Mouse (Mus musculus): ENCODE measurements at regions not wholly inside any gene's neighbourhood (a gene's known extent, or its start where the extent isn't known, plus 50 kb on each side); places are given as distances from the start of the nearest gene placed in this dataset.

GRCm38 (mm10) chr15:93711150-93711784 is 115.6 kb upstream of the Prickle1 start:
- no peaks in the 10 kb centered on the region for H3K36me3 ChIP-seq (ENCODE audit: control insufficient read depth, insufficient read depth, low read length, poor library complexity, severe bottlenecking)
- H3K4me1 ChIP-seq (ENCODE audit: control insufficient read depth, insufficient read depth, low read length), result no peaks in the 10 kb centered on the region
- H3K27ac ChIP-seq (ENCODE audit: insufficient read depth, low read length), result no peak overlapping the region
- no peaks in the 10 kb centered on the region for H3K9me3 ChIP-seq (replicated peaks; ENCODE audit: control insufficient read depth, insufficient read depth, low read length, poor library complexity, severe bottlenecking)
- H3K9ac ChIP-seq (ENCODE audit: low read depth, poor library complexity, severe bottlenecking), result no peak overlapping the region
- H3K27me3 ChIP-seq (ENCODE audit: control insufficient read depth, insufficient read depth, low read length, poor library complexity, severe bottlenecking), result no peaks in the 10 kb centered on the region; the same call in 1 of the 2 replicates
- TF ChIP-seq CTCF (IDR thresholded peaks at IDR 0.05; ENCODE audit: low read depth, low read length), result no peak
- TF ChIP-seq POLR2A (IDR thresholded peaks at IDR 0.05; ENCODE audit: insufficient read depth, low read length), result no peak
- TF ChIP-seq EP300 (IDR thresholded peaks at IDR 0.05; ENCODE audit: insufficient read depth, low read depth, low read length), result no peak
- H3K4me3 ChIP-seq (ENCODE audit: low read depth, low read length), result no peak overlapping the region

- Histone ChIP-seq H3K27ac (ENCODE audit: insufficient read depth, low read length) (no peak overlapping the region), H3K36me3 (ENCODE audit: control insufficient read depth, insufficient read depth, low read length, poor library complexity, severe bottlenecking) (no peaks in the 10 kb centered on the region), H3K4me1 (ENCODE audit: control insufficient read depth, insufficient read depth, low read length) (no peaks in the 10 kb centered on the region), H3K9ac (ENCODE audit: low read depth, poor library complexity, severe bottlenecking) (no peak overlapping the region), H3K4me3 (ENCODE audit: low read depth, low read length) (no peak overlapping the region), H3K27me3 (ENCODE audit: control insufficient read depth, insufficient read depth, low read length, poor library complexity, severe bottlenecking) (no peaks in the 10 kb centered on the region; the same call in 1 of the 2 replicates), H3K9me3 (replicated peaks; ENCODE audit: control insufficient read depth, insufficient read depth, low read length, poor library complexity, severe bottlenecking) (no peaks in the 10 kb centered on the region)
- no peak for TF ChIP-seq CTCF (IDR thresholded peaks at IDR 0.05; ENCODE audit: low read depth, low read length)
These were observed 114.9 kb upstream of the Prickle1 start for GRCm38 (mm10) chr15:93710493-93711149.

GRCm38 (mm10) chr15:93706366-93706930 is 110.8 kb upstream of the Prickle1 start:
- no peak overlapping the region for H3K27ac ChIP-seq (ENCODE audit: insufficient read depth, low read length)
- H3K9ac ChIP-seq (ENCODE audit: low read depth, poor library complexity, severe bottlenecking), result no peak overlapping the region
- no peaks in the 10 kb centered on the region for H3K27me3 ChIP-seq (ENCODE audit: control insufficient read depth, insufficient read depth, low read length, poor library complexity, severe bottlenecking)
- H3K36me3 ChIP-seq (ENCODE audit: control insufficient read depth, insufficient read depth, low read length, poor library complexity, severe bottlenecking), result no peaks in the 10 kb centered on the region
- H3K4me1 ChIP-seq (ENCODE audit: control insufficient read depth, insufficient read depth, low read length), result no peaks in the 10 kb centered on the region
- TF ChIP-seq EP300 (IDR thresholded peaks at IDR 0.05; ENCODE audit: insufficient read depth, low read depth, low read length), result no peak
- TF ChIP-seq POLR2A (IDR thresholded peaks at IDR 0.05; ENCODE audit: insufficient read depth, low read length), result no peak
- no peak for TF ChIP-seq CTCF (IDR thresholded peaks at IDR 0.05; ENCODE audit: low read depth, low read length)
- H3K9me3 ChIP-seq (replicated peaks; ENCODE audit: control insufficient read depth, insufficient read depth, low read length, poor library complexity, severe bottlenecking), result no peaks in the 10 kb centered on the region
- no peak overlapping the region for H3K4me3 ChIP-seq (ENCODE audit: low read depth, low read length)

GRCm38 (mm10) chr15:93705651-93706050 is 110.0 kb upstream of the Prickle1 start:
- H3K9me3 ChIP-seq (replicated peaks; ENCODE audit: control insufficient read depth, insufficient read depth, low read length, poor library complexity, severe bottlenecking), result no peaks in the 10 kb centered on the region
- H3K9ac ChIP-seq (ENCODE audit: low read depth, poor library complexity, severe bottlenecking), result no peak overlapping the region
- H3K4me1 ChIP-seq (ENCODE audit: control insufficient read depth, insufficient read depth, low read length), result no peaks in the 10 kb centered on the region
- TF ChIP-seq CTCF (IDR thresholded peaks at IDR 0.05; ENCODE audit: low read depth, low read length), result no peak
- H3K4me3 ChIP-seq (ENCODE audit: low read depth, low read length), result no peak overlapping the region
- no peaks in the 10 kb centered on the region for H3K27me3 ChIP-seq (ENCODE audit: control insufficient read depth, insufficient read depth, low read length, poor library complexity, severe bottlenecking)
- H3K36me3 ChIP-seq (ENCODE audit: control insufficient read depth, insufficient read depth, low read length, poor library complexity, severe bottlenecking), result no peaks in the 10 kb centered on the region
- no peak overlapping the region for H3K27ac ChIP-seq (ENCODE audit: insufficient read depth, low read length)

- no peaks in the 10 kb centered on the region for H3K36me3 ChIP-seq (ENCODE audit: control insufficient read depth, insufficient read depth, low read length, poor library complexity, severe bottlenecking)
- H3K27ac ChIP-seq (ENCODE audit: insufficient read depth, low read length), result no peak overlapping the region
- no peak overlapping the region for H3K9ac ChIP-seq (ENCODE audit: low read depth, poor library complexity, severe bottlenecking)
- H3K4me3 ChIP-seq (ENCODE audit: low read depth, low read length), result no peak overlapping the region
- TF ChIP-seq CTCF (IDR thresholded peaks at IDR 0.05; ENCODE audit: low read depth, low read length), result no peak
- no peaks in the 10 kb centered on the region for H3K27me3 ChIP-seq (ENCODE audit: control insufficient read depth, insufficient read depth, low read length, poor library complexity, severe bottlenecking)
- no peaks in the 10 kb centered on the region for H3K9me3 ChIP-seq (replicated peaks; ENCODE audit: control insufficient read depth, insufficient read depth, low read length, poor library complexity, severe bottlenecking)
- no peaks in the 10 kb centered on the region for H3K4me1 ChIP-seq (ENCODE audit: control insufficient read depth, insufficient read depth, low read length)
These were observed 109.4 kb upstream of the Prickle1 start for GRCm38 (mm10) chr15:93705109-93705508.

- H3K36me3 ChIP-seq (ENCODE audit: control insufficient read depth, insufficient read depth, low read length, poor library complexity, severe bottlenecking), result no peaks in the 10 kb centered on the region
- TF ChIP-seq POLR2A (IDR thresholded peaks at IDR 0.05; ENCODE audit: insufficient read depth, low read length), result no peak
- TF ChIP-seq CTCF (IDR thresholded peaks at IDR 0.05; ENCODE audit: low read depth, low read length), result no peak
- TF ChIP-seq EP300 (IDR thresholded peaks at IDR 0.05; ENCODE audit: insufficient read depth, low read depth, low read length), result no peak
- no peaks in the 10 kb centered on the region for H3K27me3 ChIP-seq (ENCODE audit: control insufficient read depth, insufficient read depth, low read length, poor library complexity, severe bottlenecking)
- H3K9me3 ChIP-seq (replicated peaks; ENCODE audit: control insufficient read depth, insufficient read depth, low read length, poor library complexity, severe bottlenecking), result no peaks in the 10 kb centered on the region
- H3K4me1 ChIP-seq (ENCODE audit: control insufficient read depth, insufficient read depth, low read length), result no peaks in the 10 kb centered on the region
- H3K9ac ChIP-seq (ENCODE audit: low read depth, poor library complexity, severe bottlenecking), result no peak overlapping the region
- no peak overlapping the region for H3K27ac ChIP-seq (ENCODE audit: insufficient read depth, low read length)
- no peak overlapping the region for H3K4me3 ChIP-seq (ENCODE audit: low read depth, low read length)
These were observed 105.3 kb upstream of the Prickle1 start for GRCm38 (mm10) chr15:93701017-93701416.
